Mouse (Mus musculus): ENCODE results near the gene Rasal2. TPM values are rescaled to one million over a fixed set of nuclear protein-coding genes. Genes with fewer than 3 reads are reported as not detected.

The Rasal2 gene
- 1.5 and 1.9 TPM in 2 replicates for total RNA-seq (2012; rRNA removed)
- 1 to 10 TPM in 1 of 2 experiments, not detected in 1; 3.2 TPM for polyA plus RNA-seq (2012; ENCODE audit: insufficient read depth in 1 of 2, insufficient read length in 2 of 2, low read depth in 1 of 2, low replicate concordance in 2 of 2, missing spikeins in 1 of 2)

DNA sequence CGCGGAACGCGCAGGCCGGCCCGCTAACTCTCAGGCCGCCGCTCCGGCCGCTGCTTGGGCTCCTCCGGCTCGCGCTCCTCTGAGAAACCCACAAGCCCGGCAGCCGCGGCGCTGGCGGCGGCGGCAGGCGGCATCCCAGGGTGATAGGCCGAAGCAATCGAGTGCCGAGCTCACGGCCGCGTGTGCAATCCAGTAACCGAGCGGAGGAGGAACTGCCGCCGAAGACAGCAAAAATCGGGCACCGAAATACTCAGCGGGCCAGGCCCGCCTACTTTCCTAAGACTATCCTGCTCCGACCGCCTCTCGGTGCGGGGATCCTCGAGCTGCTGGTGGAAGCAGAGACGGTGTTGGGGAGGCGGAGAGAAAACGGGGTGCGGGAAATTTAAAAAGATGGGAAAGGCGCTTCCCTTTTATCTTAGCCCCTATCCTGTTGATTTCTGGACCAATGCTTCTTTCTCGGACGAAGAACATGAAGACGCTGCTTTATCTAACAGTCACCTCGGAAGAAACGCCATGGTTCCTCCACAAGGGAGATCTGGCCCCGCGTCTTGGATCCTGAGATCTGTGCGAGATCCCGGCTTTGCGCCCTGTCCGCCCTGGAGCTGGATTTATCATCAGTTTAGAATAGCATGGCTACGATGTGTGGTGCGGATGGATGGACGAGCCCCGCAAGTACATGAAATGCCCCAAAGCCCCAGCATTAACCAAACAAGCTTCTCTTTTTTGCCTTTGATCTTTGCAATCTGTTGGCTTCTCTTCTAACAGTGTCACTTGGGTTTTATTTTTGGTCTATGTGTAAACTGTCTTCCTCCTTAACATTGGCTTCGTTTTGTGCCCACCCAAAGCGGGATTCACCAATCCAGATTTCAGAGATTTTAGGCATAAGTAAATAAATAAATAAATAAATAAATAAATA lies at the start of gene Rasal2:
TSS of gene Rasal2 (minus strand) at position 142 of the 916 bp plus-strand sequence.
- Histone ChIP-seq H3K4me1 (ENCODE audit: control insufficient read depth in 1 of 2, insufficient read depth in 2 of 2, low read length in 2 of 2) (peaks cover 15 to 16% of the 10 kb centered on the region in 2 experiments), H3K36me3 (ENCODE audit: control insufficient read depth in 1 of 2, insufficient read depth in 2 of 2, low read length in 2 of 2) (peaks cover 0 to 29% of the 10 kb centered on the region in 2 experiments; a peak in 2 of 4 replicates), H3K4me3 (ENCODE audit: control insufficient read depth in 1 of 2, insufficient read depth in 1 of 2, low read depth in 2 of 2, low read length in 2 of 2) (peak within 1 kb of the TSS; percentile 66 to 94), H3K9me3 (replicated peaks; ENCODE audit: insufficient read depth, low read length) (no peaks in the 10 kb centered on the region), H3K9ac (ENCODE audit: control insufficient read depth, low read depth, low read length, poor library complexity, severe bottlenecking) (peak within 1 kb of the TSS; percentile 98), H3K27me3 (ENCODE audit: control insufficient read depth in 1 of 2, insufficient read depth in 2 of 2, low read length in 2 of 2) (no peaks in the 10 kb centered on the region), H3K27ac (ENCODE audit: control insufficient read depth, low read depth, low read length) (peak within 1 kb of the TSS; percentile 64), H3K79me2 (ENCODE audit: control insufficient read depth, insufficient read depth, low read length, poor library complexity) (peaks cover 11% of the 10 kb centered on the region)
- peak; percentile 98 for DNase-seq (ENCODE audit: low read depth, low spot score)
- no peak for TF ChIP-seq E2F4 (IDR thresholded peaks at IDR 0.05; ENCODE audit: borderline replicate concordance, low read depth, low read length)
- TF ChIP-seq POLR2AphosphoS2 (IDR thresholded peaks at IDR 0.05; ENCODE audit: low read length) = no peak
- no peak for TF ChIP-seq TAL1 (IDR thresholded peaks at IDR 0.05; ENCODE audit: low read length)
- peak; percentile 12; the same call in 1 of the 2 replicates for TF ChIP-seq SMC3 (IDR thresholded peaks at IDR 0.05; ENCODE audit: low read depth, low read length)
- peak; percentile 81 for TF ChIP-seq NELFE (IDR thresholded peaks at IDR 0.05; ENCODE audit: low read depth, low read length)
- 0 out of 2 replicates have a peak, but pooled peaks have one; percentile 30 for TF ChIP-seq BHLHE40 (IDR thresholded peaks at IDR 0.05; ENCODE audit: borderline replicate concordance, low read depth, low read length)
- TF ChIP-seq ZC3H11A (IDR thresholded peaks at IDR 0.05; ENCODE audit: low read depth, low read length) = no peak
- TF ChIP-seq TCF12 (IDR thresholded peaks at IDR 0.05; ENCODE audit: low read depth, low read length) = peak; percentile 66; the same call in 1 of the 2 replicates
- no peak for TF ChIP-seq USF2 (IDR thresholded peaks at IDR 0.05; ENCODE audit: borderline replicate concordance in 1 of 2, insufficient read depth in 1 of 2, low read depth in 1 of 2, low read length in 2 of 2)
- no peak for TF ChIP-seq CTCF (IDR thresholded peaks at IDR 0.05 in 2 of 3, conservative IDR thresholded peaks at IDR 0.05 in 1 of 3; ENCODE audit: control insufficient read depth in 1 of 3, insufficient read depth in 1 of 3, low read depth in 2 of 3, low read length in 3 of 3, poor library complexity in 1 of 3, severe bottlenecking in 1 of 3)
- no peak for TF ChIP-seq UBTF (IDR thresholded peaks at IDR 0.05; ENCODE audit: borderline replicate concordance, insufficient read depth, low read depth, low read length)
- TF ChIP-seq NRF1 (IDR thresholded peaks at IDR 0.05; ENCODE audit: insufficient read depth, low read depth, low read length, poor library complexity, severe bottlenecking) = peak; percentile 25; the same call in 1 of the 2 replicates
- no peak for TF ChIP-seq CHD1 (IDR thresholded peaks at IDR 0.05; ENCODE audit: low read depth, low read length)
- no peak for TF ChIP-seq ZKSCAN1 (IDR thresholded peaks at IDR 0.05; ENCODE audit: low read depth, low read length)
- TF ChIP-seq TBP (IDR thresholded peaks at IDR 0.05; ENCODE audit: low read depth, low read length) = no peak
- TF ChIP-seq RAD21 (IDR thresholded peaks at IDR 0.05; ENCODE audit: low read depth, low read length) = no peak
- peak; percentile 78 for TF ChIP-seq ELF1 (IDR thresholded peaks at IDR 0.05; ENCODE audit: low read depth, low read length)
- TF ChIP-seq GABPA (IDR thresholded peaks at IDR 0.05; ENCODE audit: low read depth, low read length) = no peak
- peak; percentile 98 for TF ChIP-seq SIN3A (IDR thresholded peaks at IDR 0.05; ENCODE audit: low read length)
- no peak for TF ChIP-seq ZNF384 (IDR thresholded peaks at IDR 0.05; ENCODE audit: low read depth, low read length)
- TF ChIP-seq POLR2AphosphoS5 (IDR thresholded peaks at IDR 0.05; ENCODE audit: borderline replicate concordance, low read depth, low read length) = no peak
- TF ChIP-seq USF1 (IDR thresholded peaks at IDR 0.05; ENCODE audit: low read depth, low read length) = peak; percentile 64
- TF ChIP-seq MYC (IDR thresholded peaks at IDR 0.05; ENCODE audit: low read depth, low read length) = peak; percentile 92
- TF ChIP-seq EP300 (IDR thresholded peaks at IDR 0.05; ENCODE audit: low read depth in 1 of 2, low read length in 2 of 2) = 0 out of 4 replicates have a peak, but pooled peaks of 1 of the 2 experiments have one; percentile 42
- TF ChIP-seq ETS1 (IDR thresholded peaks at IDR 0.05; ENCODE audit: low read depth, low read length) = peak; percentile 75
- no peak for TF ChIP-seq MYB (IDR thresholded peaks at IDR 0.05; ENCODE audit: low read depth, low read length)
- no peak; the same call in 1 of the 2 replicates for TF ChIP-seq KAT2A (conservative IDR thresholded peaks at IDR 0.05; ENCODE audit: low read depth, low read length)
- TF ChIP-seq GATA1 (IDR thresholded peaks at IDR 0.05; ENCODE audit: low read depth, low read length) = no peak
- TF ChIP-seq MAZ (IDR thresholded peaks at IDR 0.05; ENCODE audit: low read depth, low read length) = peak; percentile 89
- no peak for TF ChIP-seq CHD2 (IDR thresholded peaks at IDR 0.05; ENCODE audit: low read length)
- peak; percentile 95 for TF ChIP-seq MXI1 (IDR thresholded peaks at IDR 0.05; ENCODE audit: low read depth, low read length)
- TF ChIP-seq POLR2A (IDR thresholded peaks at IDR 0.05; ENCODE audit: control insufficient read depth in 1 of 2, insufficient read depth in 1 of 2, low read depth in 1 of 2, low read length in 2 of 2, poor library complexity in 1 of 2) = peak; percentile 61 to 64; a peak in 3 of 4 replicates
- peak; percentile 47; the same call in 1 of the 2 replicates for TF ChIP-seq RCOR1 (IDR thresholded peaks at IDR 0.05; ENCODE audit: low read depth, low read length)
- no peak for TF ChIP-seq MAFK (IDR thresholded peaks at IDR 0.05; ENCODE audit: borderline replicate concordance, low read depth, low read length)
- TF ChIP-seq JUND (IDR thresholded peaks at IDR 0.05; ENCODE audit: low read depth, low read length) = no peak

Data from MEL (cell line).